Comparison of ENCODE assay signal across 9 mouse cellular contexts in genomic region chr19:59196111-59196666, GRCm38 (mm10). TPM values are rescaled to one million over a fixed set of nuclear protein-coding genes. Genes with fewer than 3 reads are reported as not detected.
DNase-seq lines count a peak whose midpoint lies in the region; ATAC-seq and TF ChIP-seq lines count a peak whose summit lies in the region.
"Had no signal": no experiment of that assay in that cellular context is flagged by ENCODE, and none has a peak within 500 bp of the region (broad histone marks: within the 10 kb centered on the region; RNA-seq: fewer than 3 reads in every experiment).

No protein-coding gene starts in this region.

- peak; percentile 67 for DNase-seq in midbrain, embryonic 10.5 days (ENCODE audit: low spot score)
- peak; percentile 69 for DNase-seq in adrenal gland, postnatal 14 days
- peak; percentile 75 for DNase-seq in forebrain, postnatal 0 days
- no peak for DNase-seq in liver, embryonic 14.5 days (ENCODE audit: low read depth in 3 of 3, low spot score in 3 of 3)
- peak; percentile 87 for DNase-seq in retina, embryonic 14.5 days (ENCODE audit: low spot score)
- DNase-seq in yolk sac, embryonic 10.5 days (ENCODE audit: low spot score), result no peak

- H3K9ac ChIP-seq in midbrain, embryonic 16.5 days (ENCODE audit: low read depth, low read length), result no peak overlapping the region
- H3K9ac ChIP-seq in forebrain, postnatal 0 days, result no peak overlapping the region
- no peak overlapping the region for H3K9ac ChIP-seq in kidney, embryonic 15.5 days
- no peak overlapping the region for H3K9ac ChIP-seq in liver, embryonic 14.5 days (replicated peaks)

- H3K4me1 ChIP-seq in midbrain, embryonic 10.5 days, result peaks cover 10% of the 10 kb centered on the region
- H3K4me1 ChIP-seq in midbrain, embryonic 16.5 days (ENCODE audit: control insufficient read depth, insufficient read depth, low read length), result peaks cover 2% of the 10 kb centered on the region; the same call in 1 of the 2 replicates
- no peaks in the 10 kb centered on the region for H3K4me1 ChIP-seq in forebrain, postnatal 0 days (ENCODE audit: insufficient read depth)
- peaks cover 14% of the 10 kb centered on the region for H3K4me1 ChIP-seq in kidney, embryonic 15.5 days
- H3K4me1 ChIP-seq in liver, embryonic 14.5 days (replicated peaks; ENCODE audit: control insufficient read depth in 2 of 2, insufficient read depth in 2 of 2, low read length in 1 of 2), result no peaks in the 10 kb centered on the region

- TF ChIP-seq EP300 in liver, embryonic 14.5 days (IDR thresholded peaks at IDR 0.05; ENCODE audit: low read depth), result no peak

- H3K36me3 ChIP-seq in midbrain, embryonic 10.5 days, result no peaks in the 10 kb centered on the region
- no peaks in the 10 kb centered on the region for H3K36me3 ChIP-seq in midbrain, embryonic 16.5 days (ENCODE audit: control insufficient read depth, insufficient read depth, low read length)
- H3K36me3 ChIP-seq in forebrain, postnatal 0 days (ENCODE audit: insufficient read depth), result no peaks in the 10 kb centered on the region
- H3K36me3 ChIP-seq in kidney, embryonic 15.5 days, result no peaks in the 10 kb centered on the region
- no peaks in the 10 kb centered on the region for H3K36me3 ChIP-seq in liver, embryonic 14.5 days (replicated peaks; ENCODE audit: control insufficient read depth, insufficient read depth, low read depth)

- H3K4me2 ChIP-seq in midbrain, embryonic 16.5 days (ENCODE audit: low read length), result no peak overlapping the region
- H3K4me2 ChIP-seq in forebrain, postnatal 0 days (ENCODE audit: low read depth), result no peak overlapping the region
- H3K4me2 ChIP-seq in kidney, embryonic 15.5 days, result no peak overlapping the region
- H3K4me2 ChIP-seq in liver, embryonic 14.5 days (ENCODE audit: low read depth), result no peak overlapping the region

- no peak for ATAC-seq in midbrain, embryonic 16.5 days
- peak; percentile 93 for ATAC-seq in forebrain, postnatal 0 days
- peak; percentile 76; the same call in 1 of the 2 replicates for ATAC-seq in kidney, embryonic 15.5 days (replicated peaks; ENCODE audit: low FRiP score)
- no peak for ATAC-seq in liver, embryonic 14.5 days (ENCODE audit: insufficient read depth)

- no peak overlapping the region for H3K4me3 ChIP-seq in midbrain, embryonic 10.5 days
- no peak overlapping the region for H3K4me3 ChIP-seq in midbrain, embryonic 16.5 days (ENCODE audit: low read depth, low read length)
- no peak overlapping the region for H3K4me3 ChIP-seq in forebrain, postnatal 0 days (ENCODE audit: low read depth, low read length)
- no peak overlapping the region for H3K4me3 ChIP-seq in kidney, embryonic 15.5 days (replicated peaks)
- H3K4me3 ChIP-seq in liver, embryonic 14.5 days (ENCODE audit: insufficient read depth in 1 of 2, low read depth in 2 of 2, low read length in 2 of 2), result no peak overlapping the region

- H3K27ac ChIP-seq in midbrain, embryonic 10.5 days (replicated peaks), result no peak overlapping the region
- no peak overlapping the region for H3K27ac ChIP-seq in midbrain, embryonic 16.5 days (ENCODE audit: low read length)
- no peak overlapping the region for H3K27ac ChIP-seq in forebrain, postnatal 0 days (ENCODE audit: low read depth, low read length)
- H3K27ac ChIP-seq in kidney, embryonic 15.5 days, result no peak overlapping the region
- H3K27ac ChIP-seq in liver, embryonic 14.5 days, result no peak overlapping the region

- H3K27me3 ChIP-seq in midbrain, embryonic 10.5 days (ENCODE audit: low read depth, poor library complexity, severe bottlenecking), result peaks cover 77% of the 10 kb centered on the region
- peaks cover 43% of the 10 kb centered on the region for H3K27me3 ChIP-seq in midbrain, embryonic 16.5 days (ENCODE audit: control insufficient read depth, insufficient read depth, low read depth, low read length)
- H3K27me3 ChIP-seq in forebrain, postnatal 0 days (ENCODE audit: insufficient read depth, low read length), result peaks cover 48% of the 10 kb centered on the region
- H3K27me3 ChIP-seq in kidney, embryonic 15.5 days, result peaks cover 77% of the 10 kb centered on the region
- H3K27me3 ChIP-seq in liver, embryonic 14.5 days (ENCODE audit: control insufficient read depth, insufficient read depth, low read length), result peaks cover 64% of the 10 kb centered on the region

- TF ChIP-seq CTCF in forebrain, postnatal 0 days (IDR thresholded peaks at IDR 0.05; ENCODE audit: low read depth), result peak; percentile 85
- TF ChIP-seq CTCF in liver, embryonic 14.5 days (IDR thresholded peaks at IDR 0.05; ENCODE audit: low read depth), result peak; percentile 58

- H3K9me3 ChIP-seq in midbrain, embryonic 10.5 days (replicated peaks), result peaks cover 14% of the 10 kb centered on the region
- no peaks in the 10 kb centered on the region for H3K9me3 ChIP-seq in midbrain, embryonic 16.5 days (replicated peaks; ENCODE audit: control insufficient read depth, low read length, poor library complexity, severe bottlenecking)
- H3K9me3 ChIP-seq in forebrain, postnatal 0 days (ENCODE audit: low read length), result no peaks in the 10 kb centered on the region
- 0 out of 2 replicates have a peak, but pooled peaks cover 3% of the 10 kb centered on the region for H3K9me3 ChIP-seq in kidney, embryonic 15.5 days (replicated peaks)
- H3K9me3 ChIP-seq in liver, embryonic 14.5 days (ENCODE audit: control insufficient read depth, low read length), result no peaks in the 10 kb centered on the region; the same call in 1 of the 2 replicates

- WGBS in midbrain, embryonic 10.5 days, result 3% methylated on average over 15 of the region's 15 CpGs
- WGBS in midbrain, embryonic 16.5 days, result 3% methylated on average over 15 of the region's 15 CpGs
- WGBS in forebrain, postnatal 0 days, result 7% methylated on average over 15 of the region's 15 CpGs
- 2% methylated on average over 15 of the region's 15 CpGs for WGBS in kidney, embryonic 15.5 days
- 5% methylated on average over 15 of the region's 15 CpGs for WGBS in liver, embryonic 14.5 days (ENCODE audit: insufficient replicate concordance)

RNA-seq across cellular contexts. Expression of gene Kcnk18, which starts 22.8 kb away (rescaled TPM):
- not detected in 2 replicates for polyA plus RNA-seq in midbrain, embryonic 10.5 days (2016; fragmentation: Nextera tagmentation; extraction: Ambion mirVana)
- polyA plus RNA-seq in midbrain, embryonic 16.5 days (2015; fragmentation: Nextera tagmentation; extraction: Ambion mirVana), result 0.07 TPM in 1 of 2 replicates, not detected in the other
- total RNA-seq in adrenal gland, postnatal 14 days (2021), result not detected in 2 replicates
- total RNA-seq in forebrain, postnatal 0 days (2014; rRNA removed), result 0.08 TPM in 1 of 2 replicates, not detected in the other
- polyA plus RNA-seq in forebrain, postnatal 0 days (2015; fragmentation: Nextera tagmentation; extraction: Ambion mirVana), result 0.08 TPM in 1 of 2 replicates, not detected in the other
- polyA plus RNA-seq in kidney, embryonic 15.5 days (2015; fragmentation: Nextera tagmentation; extraction: Ambion mirVana), result not detected in 2 replicates
- not detected in 2 replicates for polyA plus RNA-seq in liver, embryonic 14.5 days (2012; rRNA removed)
- not detected in 2 replicates for polyA plus RNA-seq in liver, embryonic 14.5 days (2014; fragmentation: Nextera tagmentation; extraction: Ambion mirVana)
- polyA plus RNA-seq: liver, embryonic 16.5 days had no signal

RNA-seq across cellular contexts. Expression of gene Vax1, which starts 26.3 kb away (rescaled TPM):
- polyA plus RNA-seq in midbrain, embryonic 10.5 days (2016; fragmentation: Nextera tagmentation; extraction: Ambion mirVana), result 0.11 TPM in 1 of 2 replicates, not detected in the other
- polyA plus RNA-seq in midbrain, embryonic 16.5 days (2015; fragmentation: Nextera tagmentation; extraction: Ambion mirVana), result 0.36 and 0.41 TPM in 2 replicates
- total RNA-seq in adrenal gland, postnatal 14 days (2021), result not detected in 2 replicates
- 4.2 and 7.2 TPM in 2 replicates for total RNA-seq in forebrain, postnatal 0 days (2014; rRNA removed)
- polyA plus RNA-seq in forebrain, postnatal 0 days (2015; fragmentation: Nextera tagmentation; extraction: Ambion mirVana), result 1.8 and 3.2 TPM in 2 replicates
- not detected in 2 replicates for polyA plus RNA-seq in kidney, embryonic 15.5 days (2015; fragmentation: Nextera tagmentation; extraction: Ambion mirVana)
- polyA plus RNA-seq in liver, embryonic 14.5 days (2012; rRNA removed), result not detected in 2 replicates
- polyA plus RNA-seq in liver, embryonic 14.5 days (2014; fragmentation: Nextera tagmentation; extraction: Ambion mirVana), result not detected in 2 replicates
- polyA plus RNA-seq: liver, embryonic 16.5 days had no signal

Comparison
In these comparisons a context has a peak if more than half of its experiments do, and no peak if none do; other contexts are left out.
1. DNase-seq: peak in midbrain, embryonic 10.5 days (single experiment), adrenal gland, postnatal 14 days (single experiment), forebrain, postnatal 0 days (single experiment) and retina, embryonic 14.5 days (single experiment); none in liver, embryonic 14.5 days (0 of 3) and yolk sac, embryonic 10.5 days (single experiment).
2. ATAC-seq: peak in forebrain, postnatal 0 days (single experiment) and kidney, embryonic 15.5 days (single experiment); none in midbrain, embryonic 16.5 days (single experiment) and liver, embryonic 14.5 days (single experiment).